Comparison of ENCODE assay signal across 8 mouse cellular contexts in genomic region chr1:55027253-55027801, GRCm38 (mm10). TPM values are rescaled to one million over a fixed set of nuclear protein-coding genes. Genes with fewer than 3 reads are reported as not detected.
DNase-seq lines count a peak whose midpoint lies in the region; ATAC-seq and TF ChIP-seq lines count a peak whose summit lies in the region.

Sf3b1 (minus strand) TSS chr1:55027481.

- TF ChIP-seq CTCF in kidney, postnatal 0 days (IDR thresholded peaks at IDR 0.05; ENCODE audit: low read depth): no peak

- no peaks in the 10 kb centered on the region for H3K9me3 ChIP-seq in heart, embryonic 12.5 days (replicated peaks)
- H3K9me3 ChIP-seq in kidney, postnatal 0 days (replicated peaks; ENCODE audit: low read length): no peaks in the 10 kb centered on the region
- no peaks in the 10 kb centered on the region for H3K9me3 ChIP-seq in liver, embryonic 11.5 days (ENCODE audit: control insufficient read depth, low read length)
- H3K9me3 ChIP-seq in stomach, embryonic 14.5 days (ENCODE audit: control insufficient read depth, low read depth, low read length): no peaks in the 10 kb centered on the region

- DNase-seq in CD4-positive helper T cell, adult 2 months (ENCODE audit: low read depth, low spot score): peak; percentile 99
- peak; percentile 91 for DNase-seq in brain, embryonic 18.5 days (ENCODE audit: low read depth, low spot score)
- peak; percentile 99 for DNase-seq in kidney, postnatal 0 days (ENCODE audit: low spot score)
- peak; percentile 97 for DNase-seq in liver, embryonic 11.5 days (ENCODE audit: low spot score)
- peak; percentile 97 for DNase-seq in naive thymus-derived CD4-positive, alpha-beta T cell, adult 2 months (ENCODE audit: low read depth)

- peak within 1 kb of the TSS; percentile 96 for H3K4me3 ChIP-seq in heart, embryonic 12.5 days
- peak within 1 kb of the TSS; percentile 99 for H3K4me3 ChIP-seq in kidney, postnatal 0 days (replicated peaks; ENCODE audit: low read depth, low read length)
- H3K4me3 ChIP-seq in liver, embryonic 11.5 days (ENCODE audit: low read depth, low read length): peak within 1 kb of the TSS; percentile 90
- peak within 1 kb of the TSS; percentile 98 for H3K4me3 ChIP-seq in stomach, embryonic 14.5 days (ENCODE audit: low read depth, low read length)

- H3K27me3 ChIP-seq in heart, embryonic 12.5 days (replicated peaks): no peaks in the 10 kb centered on the region
- H3K27me3 ChIP-seq in kidney, postnatal 0 days (ENCODE audit: insufficient read depth, low read length): no peaks in the 10 kb centered on the region
- no peaks in the 10 kb centered on the region for H3K27me3 ChIP-seq in liver, embryonic 11.5 days (replicated peaks; ENCODE audit: control insufficient read depth, insufficient read depth, low read length)
- H3K27me3 ChIP-seq in stomach, embryonic 14.5 days (ENCODE audit: control insufficient read depth, insufficient read depth, low read length): no peaks in the 10 kb centered on the region

- ATAC-seq in erythroid progenitor cell, adult 5-6 weeks (replicated peaks; ENCODE audit: low FRiP score, poor library complexity, severe bottlenecking): peak; percentile 90
- peak; percentile 98 for ATAC-seq in heart, embryonic 12.5 days (ENCODE audit: insufficient number of reproducible peaks, low FRiP score)
- peak; percentile 99 for ATAC-seq in kidney, postnatal 0 days (replicated peaks; ENCODE audit: low FRiP score, low read depth)
- peak; percentile 96 for ATAC-seq in liver, embryonic 11.5 days (replicated peaks; ENCODE audit: low FRiP score)
- peak; percentile 99 for ATAC-seq in stomach, embryonic 14.5 days (ENCODE audit: insufficient number of reproducible peaks, insufficient read depth, low FRiP score, low read depth)

- H3K4me2 ChIP-seq in heart, embryonic 12.5 days: peak within 1 kb of the TSS; percentile 86
- peak within 1 kb of the TSS; percentile 75 for H3K4me2 ChIP-seq in kidney, postnatal 0 days (ENCODE audit: low read length)
- H3K4me2 ChIP-seq in liver, embryonic 11.5 days: peak within 1 kb of the TSS; percentile 83
- H3K4me2 ChIP-seq in stomach, embryonic 14.5 days (replicated peaks; ENCODE audit: low read depth, low read length): peak within 1 kb of the TSS; percentile 89

- peaks cover 11% of the 10 kb centered on the region for H3K4me1 ChIP-seq in heart, embryonic 12.5 days (replicated peaks)
- no peaks in the 10 kb centered on the region for H3K4me1 ChIP-seq in kidney, postnatal 0 days (replicated peaks; ENCODE audit: insufficient read depth, low read length)
- H3K4me1 ChIP-seq in liver, embryonic 11.5 days (replicated peaks; ENCODE audit: control insufficient read depth, insufficient read depth, low read length): peaks cover 31% of the 10 kb centered on the region
- H3K4me1 ChIP-seq in stomach, embryonic 14.5 days (ENCODE audit: control insufficient read depth, insufficient read depth, low read length): no peaks in the 10 kb centered on the region

- peak within 1 kb of the TSS; percentile 94 for H3K27ac ChIP-seq in heart, embryonic 12.5 days (ENCODE audit: poor library complexity, severe bottlenecking)
- H3K27ac ChIP-seq in kidney, postnatal 0 days: peak within 1 kb of the TSS; percentile 97
- H3K27ac ChIP-seq in liver, embryonic 11.5 days (ENCODE audit: low read depth, low read length): peak within 1 kb of the TSS; percentile 92
- peak within 1 kb of the TSS; percentile 96 for H3K27ac ChIP-seq in stomach, embryonic 14.5 days (ENCODE audit: low read length)

- 2% methylated on average over 46 of the region's 46 CpGs for WGBS in heart, embryonic 12.5 days
- WGBS in kidney, postnatal 0 days: 1% methylated on average over 46 of the region's 46 CpGs
- 2% methylated on average over 46 of the region's 46 CpGs for WGBS in liver, embryonic 11.5 days
- WGBS in stomach, embryonic 14.5 days: 2% methylated on average over 46 of the region's 46 CpGs

- H3K9ac ChIP-seq in heart, embryonic 12.5 days: peak within 1 kb of the TSS; percentile 99
- peak within 1 kb of the TSS; percentile 99 for H3K9ac ChIP-seq in kidney, postnatal 0 days (ENCODE audit: low read depth, low read length)
- H3K9ac ChIP-seq in liver, embryonic 11.5 days (ENCODE audit: low read depth, low read length): peak within 1 kb of the TSS; percentile 99
- H3K9ac ChIP-seq in stomach, embryonic 14.5 days (replicated peaks; ENCODE audit: low read depth, low read length): peak within 1 kb of the TSS; percentile 99

- 0 out of 2 replicates have a peak, but pooled peaks cover 4% of the 10 kb centered on the region for H3K36me3 ChIP-seq in heart, embryonic 12.5 days
- no peaks in the 10 kb centered on the region for H3K36me3 ChIP-seq in kidney, postnatal 0 days (ENCODE audit: insufficient read depth, low read length)
- H3K36me3 ChIP-seq in liver, embryonic 11.5 days (ENCODE audit: control insufficient read depth, insufficient read depth, low read length): peaks cover 2% of the 10 kb centered on the region; the same call in 1 of the 2 replicates
- no peaks in the 10 kb centered on the region for H3K36me3 ChIP-seq in stomach, embryonic 14.5 days (ENCODE audit: control insufficient read depth, insufficient read depth, low read length)

RNA-seq across cellular contexts. Expression of gene Sf3b1, which starts in this region (rescaled TPM):
- total RNA-seq in erythroid progenitor cell, adult 5-6 weeks (2015; ENCODE audit: low replicate concordance): 230 and 235 TPM in 2 replicates
- 189 and 207 TPM in 2 replicates for total RNA-seq in erythroid progenitor cell, adult 5-6 weeks (2017; ENCODE audit: low replicate concordance)
- 208 and 217 TPM in 2 replicates for polyA plus RNA-seq in heart, embryonic 12.5 days (2016; fragmentation: Nextera tagmentation; extraction: Ambion mirVana)
- 271 and 294 TPM in 2 replicates for polyA plus RNA-seq in kidney, postnatal 0 days (2015; fragmentation: Nextera tagmentation; extraction: Ambion mirVana)
- 223 and 255 TPM in 2 replicates for polyA plus RNA-seq in liver, embryonic 11.5 days (2014; fragmentation: Nextera tagmentation; extraction: Ambion mirVana)
- polyA plus RNA-seq in stomach, embryonic 14.5 days (2014; fragmentation: Nextera tagmentation; extraction: Ambion mirVana): 334 and 363 TPM in 2 replicates

Comparison
In these comparisons a context has a peak if more than half of its experiments do, and no peak if none do; other contexts are left out.
1. Peak in every context shown above with its lines: DNase-seq, ATAC-seq, H3K4me3 ChIP-seq and H3K27ac ChIP-seq.